Mouse (Mus musculus) testis, adult 2 months (tissue): ENCODE results near the gene Scmh1.

Experiments used
- CTCF ChIP-seq: fragments of 200-500 bp; IDR thresholded peaks from 2 replicates; pipeline ENCODE4 v1.5.1; 2012; ENCODE audit warnings: low read depth, mild to moderate bottlenecking, inconsistent platforms, low read length, moderate library complexity; ENCODE audit not compliant: control insufficient read depth, insufficient read depth, insufficient replicate concordance
- POLR2A ChIP-seq: fragments of 200-500 bp; IDR thresholded peaks from 2 replicates; pipeline ENCODE4 v1.6.1; 2012; ENCODE audit warnings: low read depth, mild to moderate bottlenecking, inconsistent platforms, low read length, moderate library complexity; ENCODE audit not compliant: control insufficient read depth

DNA sequence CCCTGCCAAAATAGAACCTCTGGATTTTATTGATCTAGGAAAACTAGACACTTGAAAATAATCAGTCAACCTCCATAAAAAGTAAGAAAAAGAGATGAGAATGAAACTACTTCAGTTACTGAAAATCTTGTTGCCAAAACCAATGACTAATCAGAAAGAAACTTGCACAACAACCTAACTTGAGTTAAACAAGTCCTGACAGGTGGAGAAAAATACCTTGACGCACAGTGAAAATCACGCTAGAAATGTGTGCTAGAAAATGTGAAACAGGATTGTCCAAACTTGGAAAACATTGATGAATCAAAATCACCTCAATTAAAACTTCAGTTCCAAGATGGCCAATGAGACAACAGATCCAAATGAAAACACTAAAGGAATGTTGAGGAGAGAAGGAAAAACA lies 67.9 kb downstream of the Scmh1 start:
- TF ChIP-seq CTCF (no peak), POLR2A (no peak)
